In genomic region chr11:8629326-8629725, GRCm38 (mm10) we compare ENCODE assay signal across 12 mouse cellular contexts. TPM values are rescaled to one million over a fixed set of nuclear protein-coding genes. Genes with fewer than 3 reads are reported as not detected.
DNase-seq lines count a peak whose midpoint lies in the region; ATAC-seq lines count a peak whose summit lies in the region.
"Had no signal": no experiment of that assay in that cellular context is flagged by ENCODE, and none has a peak within 500 bp of the region (broad histone marks: within the 10 kb centered on the region; RNA-seq: fewer than 3 reads in every experiment).

No protein-coding gene starts in this region.

- 83% methylated on average over 5 of the region's 5 CpGs for WGBS in heart, embryonic 15.5 days
- WGBS in heart, embryonic 12.5 days = 83% methylated on average over 5 of the region's 5 CpGs
- WGBS in midbrain, embryonic 11.5 days = 94% methylated on average over 5 of the region's 5 CpGs
- 89% methylated on average over 5 of the region's 5 CpGs for WGBS in midbrain, embryonic 15.5 days
- WGBS in stomach, embryonic 15.5 days = 77% methylated on average over 5 of the region's 5 CpGs

- H3K4me3 ChIP-seq in heart, embryonic 15.5 days = no peak overlapping the region
- H3K4me3 ChIP-seq in heart, embryonic 12.5 days = no peak overlapping the region
- H3K4me3 ChIP-seq in midbrain, embryonic 11.5 days (ENCODE audit: low read depth, low read length) = no peak overlapping the region
- no peak overlapping the region for H3K4me3 ChIP-seq in midbrain, embryonic 15.5 days
- no peak overlapping the region for H3K4me3 ChIP-seq in stomach, embryonic 15.5 days (replicated peaks)

- ATAC-seq in heart, embryonic 15.5 days (replicated peaks; ENCODE audit: insufficient number of reproducible peaks, insufficient read depth, low FRiP score, low read depth) = no peak
- no peak for ATAC-seq in heart, embryonic 12.5 days (ENCODE audit: insufficient number of reproducible peaks, low FRiP score)
- no peak for ATAC-seq in midbrain, embryonic 11.5 days (ENCODE audit: low FRiP score)
- ATAC-seq in midbrain, embryonic 15.5 days (replicated peaks) = no peak
- peak; percentile 22; the same call in 1 of the 2 replicates for ATAC-seq in common myeloid progenitor, adult 5-6 weeks (replicated peaks; ENCODE audit: low read depth, poor library complexity, severe bottlenecking)
- no peak for ATAC-seq in stomach, embryonic 15.5 days (ENCODE audit: insufficient read depth, low FRiP score, low read depth)
- ATAC-seq: forebrain, embryonic 14.5 days; hindbrain, postnatal 0 days had no signal

- no peak overlapping the region for H3K9ac ChIP-seq in heart, embryonic 15.5 days
- no peak overlapping the region for H3K9ac ChIP-seq in heart, embryonic 12.5 days
- no peak overlapping the region for H3K9ac ChIP-seq in midbrain, embryonic 11.5 days (ENCODE audit: low read length)
- H3K9ac ChIP-seq in midbrain, embryonic 15.5 days = no peak overlapping the region
- H3K9ac ChIP-seq in stomach, embryonic 15.5 days = no peak overlapping the region

- H3K27ac ChIP-seq in heart, embryonic 15.5 days = peak overlapping the region; percentile 34; the same call in 1 of the 2 replicates
- no peak overlapping the region for H3K27ac ChIP-seq in heart, embryonic 12.5 days (ENCODE audit: poor library complexity, severe bottlenecking)
- H3K27ac ChIP-seq in midbrain, embryonic 11.5 days (ENCODE audit: low read depth, low read length) = no peak overlapping the region
- H3K27ac ChIP-seq in midbrain, embryonic 15.5 days = no peak overlapping the region
- H3K27ac ChIP-seq in stomach, embryonic 15.5 days = peak overlapping the region; percentile 5
- H3K27ac ChIP-seq: hindbrain, postnatal 0 days had no signal

- H3K4me1 ChIP-seq in heart, embryonic 15.5 days (replicated peaks) = peaks cover 43% of the 10 kb centered on the region
- peaks cover 28% of the 10 kb centered on the region for H3K4me1 ChIP-seq in heart, embryonic 12.5 days (replicated peaks)
- H3K4me1 ChIP-seq in midbrain, embryonic 11.5 days (ENCODE audit: control insufficient read depth, insufficient read depth, low read length) = peaks cover 5% of the 10 kb centered on the region
- H3K4me1 ChIP-seq in midbrain, embryonic 15.5 days = peaks cover 10% of the 10 kb centered on the region; the same call in 1 of the 2 replicates
- peaks cover 26% of the 10 kb centered on the region for H3K4me1 ChIP-seq in stomach, embryonic 15.5 days

- H3K36me3 ChIP-seq in heart, embryonic 15.5 days = no peaks in the 10 kb centered on the region
- H3K36me3 ChIP-seq in heart, embryonic 12.5 days = no peaks in the 10 kb centered on the region
- no peaks in the 10 kb centered on the region for H3K36me3 ChIP-seq in midbrain, embryonic 11.5 days (ENCODE audit: control insufficient read depth, insufficient read depth, low read length)
- no peaks in the 10 kb centered on the region for H3K36me3 ChIP-seq in midbrain, embryonic 15.5 days (replicated peaks)
- H3K36me3 ChIP-seq in stomach, embryonic 15.5 days = no peaks in the 10 kb centered on the region

- no peaks in the 10 kb centered on the region for H3K27me3 ChIP-seq in heart, embryonic 15.5 days
- H3K27me3 ChIP-seq in heart, embryonic 12.5 days (replicated peaks) = peaks cover 8% of the 10 kb centered on the region; the same call in 1 of the 2 replicates
- H3K27me3 ChIP-seq in midbrain, embryonic 11.5 days (ENCODE audit: control insufficient read depth, insufficient read depth, low read length) = peaks cover 2% of the 10 kb centered on the region; the same call in 1 of the 2 replicates
- no peaks in the 10 kb centered on the region for H3K27me3 ChIP-seq in midbrain, embryonic 15.5 days (replicated peaks)
- no peaks in the 10 kb centered on the region for H3K27me3 ChIP-seq in stomach, embryonic 15.5 days (replicated peaks)

- peak; percentile 57 for DNase-seq in midbrain, embryonic 11.5 days (ENCODE audit: low spot score, missing footprints)
- DNase-seq in right cerebral cortex, adult 18-20 months = no peak
- no peak for DNase-seq in layer of hippocampus, adult 8-10 months (ENCODE audit: low spot score in 2 of 2)
- DNase-seq: cerebellum, adult 11 months; spleen, adult 18-20 months had no signal

- H3K4me2 ChIP-seq in heart, embryonic 15.5 days = peak overlapping the region; percentile 54; the same call in 1 of the 2 replicates
- no peak overlapping the region for H3K4me2 ChIP-seq in heart, embryonic 12.5 days
- H3K4me2 ChIP-seq in midbrain, embryonic 11.5 days = no peak overlapping the region
- H3K4me2 ChIP-seq in midbrain, embryonic 15.5 days = no peak overlapping the region
- no peak overlapping the region for H3K4me2 ChIP-seq in stomach, embryonic 15.5 days

- H3K9me3 ChIP-seq in heart, embryonic 15.5 days (replicated peaks) = no peaks in the 10 kb centered on the region
- no peaks in the 10 kb centered on the region for H3K9me3 ChIP-seq in heart, embryonic 12.5 days (replicated peaks)
- no peaks in the 10 kb centered on the region for H3K9me3 ChIP-seq in midbrain, embryonic 11.5 days (ENCODE audit: control insufficient read depth, low read length)
- no peaks in the 10 kb centered on the region for H3K9me3 ChIP-seq in midbrain, embryonic 15.5 days
- no peaks in the 10 kb centered on the region for H3K9me3 ChIP-seq in stomach, embryonic 15.5 days

RNA-seq across cellular contexts. Expression of gene Tns3, which starts 35.0 kb away (rescaled TPM):
- 16.4 and 22.9 TPM in 2 replicates for polyA plus RNA-seq in heart, embryonic 15.5 days (2015; fragmentation: Nextera tagmentation; extraction: Ambion mirVana)
- polyA plus RNA-seq in heart, embryonic 12.5 days (2016; fragmentation: Nextera tagmentation; extraction: Ambion mirVana) = 16.7 and 17.6 TPM in 2 replicates
- polyA plus RNA-seq in midbrain, embryonic 11.5 days (2014; fragmentation: Nextera tagmentation; extraction: Ambion mirVana) = 4.9 and 5.0 TPM in 2 replicates
- polyA plus RNA-seq in midbrain, embryonic 15.5 days (2015; fragmentation: Nextera tagmentation; extraction: Ambion mirVana) = 6.1 and 6.4 TPM in 2 replicates
- 9.9 and 16.8 TPM in 2 replicates for total RNA-seq in common myeloid progenitor, adult 5-6 weeks (2017)
- 26.9 and 28.9 TPM in 2 replicates for polyA plus RNA-seq in stomach, embryonic 15.5 days (2015; fragmentation: Nextera tagmentation; extraction: Ambion mirVana)
- 10 to 100 TPM; 50.9 to 62.2 (median 57.3) TPM for total RNA-seq in layer of hippocampus, adult 8-10 months (2022)

Comparison
In these comparisons a context has a peak if more than half of its experiments do, and no peak if none do; other contexts are left out.
1. H3K27ac ChIP-seq: peak in heart, embryonic 15.5 days (single experiment) and stomach, embryonic 15.5 days (single experiment); none in heart, embryonic 12.5 days (single experiment), midbrain, embryonic 11.5 days (single experiment) and midbrain, embryonic 15.5 days (single experiment).